Mouse (Mus musculus) CD4-positive helper T cell, adult 2 months (primary cell): ENCODE measurements around the gene Clint1.
A peak's percentile ranks its signal among the peaks of the same experiment; 100 is the strongest.
"Not testable (repeated sequence)": the region's sequence is repeated elsewhere in the genome, so short reads cannot be mapped to it uniquely, and the experiment has no call there.

Experiments
- DNase-seq: peaks from one replicate; pipeline ENCODE4 v3.0.0-alpha.2; 2012; ENCODE audit warnings: low read depth, missing footprints, low spot score

Gene Clint1

GRCm38 (mm10) chr11:45847548-45847947 lies 4.3 kb upstream of the Clint1 start:
- DNase-seq: no peak

GRCm38 (mm10) chr11:45848253-45848652 lies 3.6 kb upstream of the Clint1 start:
- DNase-seq: no peak

- DNase-seq: no peak
Observed at GRCm38 (mm10) chr11:45849203-45849602, 2.6 kb upstream of the Clint1 start.

- DNase-seq: no peak
Observed at GRCm38 (mm10) chr11:45849859-45850258, 2.0 kb upstream of the Clint1 start.

- no peak for DNase-seq
Observed at GRCm38 (mm10) chr11:45850317-45850716, 1.5 kb upstream of the Clint1 start.

- DNase-seq: peak; percentile 65
Observed at GRCm38 (mm10) chr11:45852124-45852994, 508 bp downstream of the Clint1 start.

- DNase-seq: peak; percentile 81
Observed at GRCm38 (mm10) chr11:45852995-45853317, 1.1 kb downstream of the Clint1 start.

GRCm38 (mm10) chr11:45853916-45854315 lies 2.1 kb downstream of the Clint1 start:
- no peak for DNase-seq

GRCm38 (mm10) chr11:45854381-45854780 lies 2.5 kb downstream of the Clint1 start:
- DNase-seq: no peak

- DNase-seq: no peak
Observed at GRCm38 (mm10) chr11:45855407-45856148, 3.7 kb downstream of the Clint1 start.

GRCm38 (mm10) chr11:45856149-45856516 lies 4.3 kb downstream of the Clint1 start:
- DNase-seq: no peak

- DNase-seq: no peak
Observed at GRCm38 (mm10) chr11:45861334-45861733, 9.5 kb downstream of the Clint1 start.

GRCm38 (mm10) chr11:45864409-45864808 lies 12.6 kb downstream of the Clint1 start:
- DNase-seq: no peak

GRCm38 (mm10) chr11:45865861-45866260 lies 14.0 kb downstream of the Clint1 start:
- DNase-seq: no peak

GRCm38 (mm10) chr11:45866534-45866933 lies 14.7 kb downstream of the Clint1 start:
- no peak for DNase-seq

GRCm38 (mm10) chr11:45873666-45874065 lies 21.8 kb downstream of the Clint1 start:
- DNase-seq: peak; percentile 63

GRCm38 (mm10) chr11:45874251-45874650 lies 22.4 kb downstream of the Clint1 start:
- no peak for DNase-seq

GRCm38 (mm10) chr11:45875351-45875935 lies 23.6 kb downstream of the Clint1 start:
- DNase-seq: peak; percentile 75

- DNase-seq: no peak
Observed at GRCm38 (mm10) chr11:45876036-45876435, 24.2 kb downstream of the Clint1 start.

- DNase-seq: not testable (repeated sequence)
Observed at GRCm38 (mm10) chr11:45879366-45879765, 27.5 kb downstream of the Clint1 start.

- peak; percentile 25 for DNase-seq
Observed at GRCm38 (mm10) chr11:45881026-45881682, 29.3 kb downstream of the Clint1 start.

- no peak for DNase-seq
Observed at GRCm38 (mm10) chr11:45881683-45882068, 29.8 kb downstream of the Clint1 start.
